Mouse (Mus musculus): ENCODE data around the gene Mier2. TPM values are rescaled to one million over a fixed set of nuclear protein-coding genes. Genes with fewer than 3 reads are reported as not detected.

Gene Mier2
- polyA plus RNA-seq, 1 experiment from 2014 or later = 53.6 TPM

DNA sequence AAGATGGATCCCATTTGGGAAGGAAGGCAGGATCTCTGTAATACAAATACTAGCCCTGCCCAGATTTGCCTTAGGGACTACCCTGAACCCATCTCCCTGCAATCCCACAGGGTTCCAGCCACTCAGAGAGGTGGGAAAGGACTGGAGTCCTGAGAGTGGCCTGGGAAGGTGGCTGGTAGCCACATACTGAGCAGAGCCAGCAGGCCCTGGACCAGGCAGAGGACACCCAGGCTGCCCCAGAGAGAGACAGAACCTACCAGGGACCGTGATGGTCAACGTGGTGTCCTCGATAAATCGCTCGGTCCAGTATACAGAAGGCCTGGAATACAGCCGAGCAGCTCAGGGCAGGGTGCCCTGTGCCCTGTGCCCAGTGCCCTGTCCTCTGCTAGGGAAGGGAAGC, 30.1 kb upstream of the Mier2 start:
- WGBS = 86% methylated on average over 6 of the region's 6 CpGs

DNA sequence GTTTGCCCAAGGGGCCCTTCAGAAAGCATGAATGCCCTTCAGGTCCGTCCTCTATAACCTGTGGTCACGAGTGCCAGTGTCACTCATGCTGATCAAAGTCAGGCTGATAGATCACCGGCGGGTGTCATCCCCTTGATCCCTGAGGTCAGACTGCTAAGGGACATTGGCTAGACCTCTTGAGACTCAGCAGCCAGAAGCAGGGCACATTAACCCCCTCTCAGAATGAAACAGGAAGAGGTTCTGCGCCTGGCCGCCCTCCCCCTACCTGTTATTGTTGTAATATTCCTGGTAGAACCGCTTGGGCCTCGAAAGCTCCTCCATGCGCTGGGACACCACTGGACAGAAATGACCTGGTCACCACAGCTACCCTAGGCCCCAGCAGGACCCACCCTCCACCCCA, 29.4 kb upstream of the Mier2 start:
- Histone ChIP-seq H3K4me3 (replicated peaks) (no peak overlapping the region), H3K36me3 (no peaks in the 10 kb centered on the region), H3K4me2 (no peak overlapping the region), H3K27me3 (no peaks in the 10 kb centered on the region), H3K9me3 (replicated peaks) (no peaks in the 10 kb centered on the region), H3K9ac (no peak overlapping the region), H3K27ac (no peak overlapping the region), H3K4me1 (no peaks in the 10 kb centered on the region)
- 61% methylated on average over 9 of the region's 9 CpGs for WGBS
- no peak for ATAC-seq (replicated peaks; ENCODE audit: low FRiP score)

More for the DNA sequence above, 30.1 kb upstream of the Mier2 start:
- Histone ChIP-seq H3K9me3 (replicated peaks) (no peaks in the 10 kb centered on the region), H3K4me2 (no peak overlapping the region), H3K36me3 (no peaks in the 10 kb centered on the region), H3K27me3 (no peaks in the 10 kb centered on the region), H3K4me3 (replicated peaks) (no peak overlapping the region), H3K9ac (no peak overlapping the region), H3K4me1 (no peaks in the 10 kb centered on the region), H3K27ac (no peak overlapping the region)
- no peak for ATAC-seq (replicated peaks; ENCODE audit: low FRiP score)

DNA sequence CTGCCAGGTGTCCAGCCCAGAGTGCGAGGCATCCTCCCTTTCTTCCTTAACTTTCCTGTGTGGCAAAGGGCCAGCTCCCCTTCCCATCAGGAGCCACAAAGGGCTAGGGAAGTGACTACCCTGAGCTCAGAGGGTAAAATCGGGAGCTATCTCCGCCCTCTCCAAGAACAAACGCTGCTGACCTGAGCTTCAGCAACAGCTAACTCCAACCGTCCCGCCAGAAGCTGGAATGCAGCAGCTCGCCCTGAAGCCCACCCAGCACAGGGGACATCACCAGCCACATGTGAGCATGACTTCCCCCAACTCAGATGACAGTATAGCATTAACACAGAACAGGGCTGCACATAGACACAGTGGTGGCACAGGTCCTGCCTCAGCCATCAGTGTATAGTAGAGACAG, 29.0 kb upstream of the Mier2 start:
- Histone ChIP-seq H3K27ac (no peak overlapping the region), H3K27me3 (no peaks in the 10 kb centered on the region), H3K4me2 (no peak overlapping the region), H3K4me1 (no peaks in the 10 kb centered on the region), H3K36me3 (no peaks in the 10 kb centered on the region), H3K9ac (no peak overlapping the region), H3K9me3 (replicated peaks) (no peaks in the 10 kb centered on the region), H3K4me3 (replicated peaks) (no peak overlapping the region)
- whole genome bisulfite sequencing = 64% methylated on average over 7 of the region's 7 CpGs
- ATAC-seq (replicated peaks; ENCODE audit: low FRiP score) = no peak

DNA sequence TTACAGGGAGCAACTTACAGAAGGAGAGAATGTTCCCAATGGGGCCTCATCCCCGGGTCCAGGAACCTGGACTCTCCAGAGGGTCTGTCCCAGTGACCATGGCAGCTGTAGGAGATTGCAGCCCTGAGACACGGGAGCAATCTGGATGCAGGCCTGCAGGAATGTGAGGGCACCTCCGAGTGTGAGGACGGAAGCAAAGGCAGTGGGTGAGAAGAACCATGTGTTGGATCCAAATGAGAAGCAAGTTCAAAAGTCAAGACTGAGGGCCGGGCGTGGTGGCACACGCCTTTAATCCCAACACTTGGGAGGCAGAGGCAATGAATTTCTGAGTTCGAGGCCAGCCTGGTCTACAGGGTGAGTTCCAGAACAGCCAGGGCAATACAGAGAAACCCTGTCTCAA, 26.5 kb upstream of the Mier2 start:
- Histone ChIP-seq H3K9me3 (replicated peaks) (no peaks in the 10 kb centered on the region), H3K36me3 (no peaks in the 10 kb centered on the region), H3K4me2 (no peak overlapping the region), H3K27me3 (0 out of 2 replicates have a peak, but pooled peaks cover 5% of the 10 kb centered on the region), H3K9ac (no peak overlapping the region), H3K4me1 (no peaks in the 10 kb centered on the region), H3K4me3 (replicated peaks) (no peak overlapping the region), H3K27ac (no peak overlapping the region)
- ATAC-seq (replicated peaks; ENCODE audit: low FRiP score) = no peak
- WGBS = 86% methylated on average over 8 of the region's 8 CpGs

DNA sequence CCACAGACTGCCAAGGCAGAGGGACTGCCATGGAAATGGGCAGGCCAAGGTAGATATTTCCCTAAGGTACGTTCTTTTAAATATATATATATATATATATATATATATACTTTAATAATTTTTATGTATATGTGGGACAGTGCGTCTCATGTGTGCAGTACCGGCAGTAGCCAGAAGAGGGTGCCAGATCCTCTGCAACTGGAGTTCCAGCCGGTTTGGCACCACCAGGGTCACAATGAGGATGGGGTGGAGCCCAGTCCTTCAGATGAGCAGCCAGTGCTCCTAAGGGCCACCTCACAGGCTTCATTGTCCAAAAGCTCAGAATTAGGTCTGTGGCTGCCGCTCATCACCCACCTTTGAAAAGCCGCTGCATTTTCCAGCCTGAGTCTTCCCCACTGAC, 25.8 kb upstream of the Mier2 start:
- WGBS = 44% methylated on average over 6 of the region's 6 CpGs
- Histone ChIP-seq H3K27ac (no peak overlapping the region), H3K9me3 (replicated peaks) (no peaks in the 10 kb centered on the region), H3K9ac (no peak overlapping the region), H3K27me3 (0 out of 2 replicates have a peak, but pooled peaks cover 5% of the 10 kb centered on the region), H3K4me1 (no peaks in the 10 kb centered on the region), H3K4me3 (replicated peaks) (no peak overlapping the region), H3K36me3 (no peaks in the 10 kb centered on the region), H3K4me2 (no peak overlapping the region)
- ATAC-seq (replicated peaks; ENCODE audit: low FRiP score) = no peak

DNA sequence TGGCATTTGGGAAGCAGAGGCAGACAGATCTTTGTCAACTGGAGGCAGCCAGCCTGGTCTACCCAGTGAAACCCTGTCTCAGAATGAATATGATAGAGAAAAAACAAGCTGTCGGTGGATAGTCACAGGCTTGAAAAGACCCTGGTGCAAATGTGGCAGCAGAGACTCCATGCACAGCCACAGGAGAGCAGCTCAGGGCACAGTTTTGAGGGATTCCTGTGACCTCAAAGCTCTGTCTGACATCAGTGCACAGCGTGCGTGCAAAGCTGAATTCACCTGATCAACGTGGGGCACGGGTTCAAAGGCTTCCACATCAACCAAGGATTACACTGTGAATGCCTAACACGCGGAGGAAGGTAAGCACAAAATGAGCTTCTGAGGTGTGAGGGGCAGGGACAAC, 25.4 kb upstream of the Mier2 start:
- no peak overlapping the region for H3K9ac ChIP-seq
- no peaks in the 10 kb centered on the region for H3K9me3 ChIP-seq (replicated peaks)
- H3K4me3 ChIP-seq (replicated peaks) = no peak overlapping the region
- no peak overlapping the region for H3K27ac ChIP-seq
- H3K4me2 ChIP-seq = no peak overlapping the region
- ATAC-seq (replicated peaks; ENCODE audit: low FRiP score) = no peak
- no peaks in the 10 kb centered on the region; the same call in 1 of the 2 replicates for H3K4me1 ChIP-seq
- 0 out of 2 replicates have a peak, but pooled peaks cover 5% of the 10 kb centered on the region for H3K27me3 ChIP-seq
- no peaks in the 10 kb centered on the region for H3K36me3 ChIP-seq
- 72% methylated on average over 7 of the region's 7 CpGs for WGBS

DNA sequence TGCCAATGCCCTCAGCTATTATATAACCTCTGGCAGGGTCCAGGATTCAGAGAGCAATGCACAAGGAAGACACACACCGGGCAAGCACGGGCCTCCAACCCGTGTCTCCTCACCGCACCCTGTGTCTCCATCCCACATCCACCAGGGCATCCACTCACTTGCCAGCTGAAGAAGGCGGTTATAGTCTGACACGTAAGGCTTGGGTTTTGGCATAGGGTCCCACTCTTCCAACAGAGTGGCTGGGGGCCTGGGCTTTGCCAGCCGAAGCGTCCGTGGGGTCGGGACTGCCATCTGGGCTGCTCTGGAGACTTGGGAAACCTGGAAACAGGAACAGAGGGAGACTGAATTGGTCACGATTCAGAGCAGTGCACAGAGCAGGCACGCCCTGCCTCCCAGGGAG, 24.8 kb upstream of the Mier2 start:
- ATAC-seq (replicated peaks; ENCODE audit: low FRiP score) = no peak
- Histone ChIP-seq H3K27ac (no peak overlapping the region), H3K4me2 (no peak overlapping the region), H3K4me3 (replicated peaks) (no peak overlapping the region), H3K9ac (no peak overlapping the region), H3K9me3 (replicated peaks) (no peaks in the 10 kb centered on the region), H3K36me3 (no peaks in the 10 kb centered on the region), H3K4me1 (no peaks in the 10 kb centered on the region; the same call in 1 of the 2 replicates), H3K27me3 (0 out of 2 replicates have a peak, but pooled peaks cover 5% of the 10 kb centered on the region)
- 75% methylated on average over 12 of the region's 12 CpGs for WGBS

DNA sequence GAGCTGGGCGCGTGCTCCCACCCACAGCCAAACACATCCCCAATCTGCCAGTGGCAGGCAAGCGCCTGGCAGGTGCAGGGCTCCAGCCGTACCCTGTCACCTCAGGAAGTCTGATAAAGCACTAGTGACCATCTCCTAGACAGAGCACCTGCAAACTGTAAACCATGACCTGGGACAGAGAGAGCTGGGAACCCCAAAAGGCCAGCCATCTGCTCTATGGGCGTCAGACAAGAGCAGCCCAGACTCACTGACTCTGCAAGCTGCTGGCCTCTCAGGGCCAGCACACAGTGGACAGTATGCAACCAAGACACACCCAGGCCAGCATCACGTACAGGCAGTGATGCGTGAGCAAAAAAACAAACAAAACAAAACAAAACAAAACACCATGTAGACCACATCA, 23.9 kb upstream of the Mier2 start:
- no peak for ATAC-seq (replicated peaks; ENCODE audit: low FRiP score)
- 82% methylated on average over 7 of the region's 7 CpGs for WGBS
- no peak overlapping the region for H3K4me2 ChIP-seq
- no peaks in the 10 kb centered on the region for H3K9me3 ChIP-seq (replicated peaks)
- H3K4me3 ChIP-seq (replicated peaks) = no peak overlapping the region
- H3K36me3 ChIP-seq = no peaks in the 10 kb centered on the region
- H3K27ac ChIP-seq = no peak overlapping the region
- no peaks in the 10 kb centered on the region; the same call in 1 of the 2 replicates for H3K4me1 ChIP-seq
- 0 out of 2 replicates have a peak, but pooled peaks cover 5% of the 10 kb centered on the region for H3K27me3 ChIP-seq
- H3K9ac ChIP-seq = no peak overlapping the region

DNA sequence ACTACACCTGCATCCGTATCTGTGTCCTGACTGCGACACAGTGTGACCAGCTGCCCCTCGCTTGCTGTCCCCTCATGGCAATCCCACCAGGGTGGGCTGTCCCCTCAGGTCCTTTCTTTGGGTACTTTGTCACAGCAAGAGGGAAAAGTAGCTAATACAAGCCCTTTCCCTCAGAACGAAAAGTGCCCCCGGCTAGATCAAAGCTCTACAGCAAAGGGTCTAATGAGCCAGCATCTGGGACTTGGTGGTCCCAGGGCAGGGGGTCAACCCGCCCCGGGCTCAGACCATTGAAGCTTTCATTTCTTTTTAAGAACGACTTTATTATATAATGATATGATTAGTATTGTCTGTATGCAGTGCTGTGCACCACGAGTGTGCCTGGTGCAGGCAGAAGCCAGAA, 23.3 kb upstream of the Mier2 start:
- ATAC-seq (replicated peaks; ENCODE audit: low FRiP score) = no peak
- Histone ChIP-seq H3K9ac (no peak overlapping the region), H3K4me2 (no peak overlapping the region), H3K27ac (no peak overlapping the region), H3K9me3 (replicated peaks) (no peaks in the 10 kb centered on the region), H3K27me3 (0 out of 2 replicates have a peak, but pooled peaks cover 5% of the 10 kb centered on the region), H3K4me1 (no peaks in the 10 kb centered on the region; the same call in 1 of the 2 replicates), H3K36me3 (no peaks in the 10 kb centered on the region), H3K4me3 (replicated peaks) (no peak overlapping the region)
- WGBS = 73% methylated on average over 9 of the region's 9 CpGs

DNA sequence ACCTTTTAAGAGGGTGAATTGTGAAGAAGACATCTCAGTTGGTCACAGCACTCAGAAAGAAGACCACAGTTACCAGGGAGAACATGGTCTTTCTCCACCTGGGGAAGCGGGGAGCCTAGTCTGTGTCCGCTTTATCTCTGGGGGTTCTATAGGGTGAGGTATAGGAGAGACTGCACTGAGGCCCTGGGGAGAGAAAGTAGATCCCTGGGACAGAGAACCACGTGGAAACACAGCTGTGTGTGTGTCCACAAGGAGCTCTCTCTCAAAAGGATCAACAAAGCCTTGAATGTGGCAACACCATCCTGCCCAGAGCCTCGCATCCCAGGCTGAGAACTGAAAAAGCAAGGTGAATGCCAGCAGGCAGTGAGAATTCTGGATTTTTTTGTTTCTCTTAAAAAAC, 22.4 kb upstream of the Mier2 start:
- WGBS = 76% methylated on average over 4 of the region's 4 CpGs
- H3K9ac ChIP-seq = no peak overlapping the region
- H3K9me3 ChIP-seq (replicated peaks) = no peaks in the 10 kb centered on the region
- no peak overlapping the region for H3K4me2 ChIP-seq
- H3K4me1 ChIP-seq = no peaks in the 10 kb centered on the region; the same call in 1 of the 2 replicates
- H3K36me3 ChIP-seq = no peaks in the 10 kb centered on the region
- H3K27ac ChIP-seq = no peak overlapping the region
- no peak for ATAC-seq (replicated peaks; ENCODE audit: low FRiP score)
- H3K4me3 ChIP-seq (replicated peaks) = no peak overlapping the region
- H3K27me3 ChIP-seq = 0 out of 2 replicates have a peak, but pooled peaks cover 5% of the 10 kb centered on the region

DNA sequence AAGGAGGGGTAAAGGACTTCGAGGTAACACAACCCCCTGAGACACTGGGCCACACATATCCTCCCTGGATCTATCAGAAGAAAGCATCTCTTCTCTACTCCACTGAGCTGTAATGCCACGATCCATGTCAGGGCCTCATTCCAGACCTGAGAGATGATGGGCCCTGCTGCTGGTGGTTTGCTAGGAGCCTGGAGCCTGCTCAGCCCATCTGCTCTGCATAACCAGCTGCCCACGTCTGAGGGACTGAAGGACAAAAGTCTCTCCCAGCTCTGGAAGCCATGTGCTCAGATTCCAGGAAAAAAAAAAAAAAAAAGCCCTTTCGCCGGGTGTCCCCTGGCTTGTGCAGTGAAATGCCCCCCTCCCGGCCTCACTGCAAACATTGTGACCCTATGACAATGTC, 20.8 kb upstream of the Mier2 start:
- H3K9ac ChIP-seq = no peak overlapping the region
- ATAC-seq (replicated peaks; ENCODE audit: low FRiP score) = no peak
- H3K27ac ChIP-seq = no peak overlapping the region
- H3K36me3 ChIP-seq = no peaks in the 10 kb centered on the region
- H3K27me3 ChIP-seq = 0 out of 2 replicates have a peak, but pooled peaks cover 5% of the 10 kb centered on the region
- no peaks in the 10 kb centered on the region; the same call in 1 of the 2 replicates for H3K4me1 ChIP-seq
- 67% methylated on average over 6 of the region's 6 CpGs for WGBS
- no peaks in the 10 kb centered on the region for H3K9me3 ChIP-seq (replicated peaks)
- H3K4me3 ChIP-seq (replicated peaks) = no peak overlapping the region
- no peak overlapping the region for H3K4me2 ChIP-seq

DNA sequence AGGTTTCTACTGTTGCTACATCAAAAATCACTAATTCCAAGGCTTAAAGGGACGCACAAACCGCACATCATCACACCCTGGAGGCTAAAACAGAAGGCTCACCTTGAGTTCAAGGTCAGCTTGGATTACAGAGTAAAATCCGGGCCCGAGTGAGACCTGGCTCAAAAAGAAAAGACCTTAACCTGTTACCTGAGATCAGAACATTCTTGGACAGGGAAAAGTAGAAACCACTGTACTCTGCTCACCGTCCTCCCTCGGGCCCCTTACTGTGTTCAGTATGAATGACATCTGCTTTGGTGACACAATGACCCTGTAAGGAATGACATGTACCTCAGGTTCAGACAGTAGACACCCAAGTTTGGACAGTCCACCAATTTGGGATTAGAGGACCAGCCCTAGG, 19.8 kb upstream of the Mier2 start:
- Histone ChIP-seq H3K9ac (no peak overlapping the region), H3K9me3 (replicated peaks) (no peaks in the 10 kb centered on the region), H3K4me2 (no peak overlapping the region), H3K4me3 (replicated peaks) (no peak overlapping the region), H3K36me3 (no peaks in the 10 kb centered on the region), H3K27me3 (0 out of 2 replicates have a peak, but pooled peaks cover 5% of the 10 kb centered on the region), H3K4me1 (no peaks in the 10 kb centered on the region; the same call in 1 of the 2 replicates), H3K27ac (no peak overlapping the region)
- no peak for ATAC-seq (replicated peaks; ENCODE audit: low FRiP score)
- WGBS = 85% methylated on average over 6 of the region's 6 CpGs

DNA sequence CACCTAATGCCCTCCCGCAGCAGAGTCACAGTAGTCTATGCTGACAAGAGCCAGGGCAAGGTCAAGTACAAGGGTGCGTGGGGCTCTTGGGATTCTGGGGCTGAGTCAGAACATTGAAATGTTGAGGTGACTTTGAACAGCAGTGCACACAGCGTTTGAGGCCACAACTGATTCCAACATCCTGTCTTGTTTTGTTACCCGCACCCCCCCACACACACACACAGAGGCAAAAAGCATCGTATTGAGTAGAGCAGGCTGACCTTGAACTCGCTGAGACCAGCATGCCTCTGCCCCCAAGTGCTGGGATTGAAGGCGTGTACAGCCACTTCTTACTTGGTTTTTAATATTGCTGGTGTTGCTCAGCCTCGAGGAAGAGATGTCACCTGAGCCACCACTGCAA, 19.4 kb upstream of the Mier2 start:
- H3K36me3 ChIP-seq = no peaks in the 10 kb centered on the region
- H3K9ac ChIP-seq = no peak overlapping the region
- ATAC-seq (replicated peaks; ENCODE audit: low FRiP score) = no peak
- no peak overlapping the region for H3K4me2 ChIP-seq
- H3K27me3 ChIP-seq = 0 out of 2 replicates have a peak, but pooled peaks cover 5% of the 10 kb centered on the region
- H3K4me3 ChIP-seq (replicated peaks) = no peak overlapping the region
- whole genome bisulfite sequencing = 78% methylated on average over 8 of the region's 8 CpGs
- no peaks in the 10 kb centered on the region for H3K9me3 ChIP-seq (replicated peaks)
- H3K27ac ChIP-seq = no peak overlapping the region
- H3K4me1 ChIP-seq = no peaks in the 10 kb centered on the region; the same call in 1 of the 2 replicates
